In genomic region chr1:178335860-178336261, GRCm38 (mm10) we compare ENCODE assay signal across 8 mouse cellular contexts. TPM values are rescaled to one million over a fixed set of nuclear protein-coding genes. Genes with fewer than 3 reads are reported as not detected.
DNase-seq lines count a peak whose midpoint lies in the region; ATAC-seq and TF ChIP-seq lines count a peak whose summit lies in the region.

No protein-coding gene starts in this region.

- H3K4me1 ChIP-seq in liver, adult 2 months (ENCODE audit: control insufficient read depth, insufficient read depth, low read length), result peaks cover 21% of the 10 kb centered on the region
- H3K4me1 ChIP-seq in forebrain, postnatal 0 days (ENCODE audit: insufficient read depth), result peaks cover 19% of the 10 kb centered on the region
- H3K4me1 ChIP-seq in lung, embryonic 15.5 days, result peaks cover 17% of the 10 kb centered on the region

- peak overlapping the region; percentile 90 for H3K9ac ChIP-seq in liver, adult 2 months (ENCODE audit: low read depth, low read length)
- peak overlapping the region; percentile 100 for H3K9ac ChIP-seq in forebrain, postnatal 0 days
- H3K9ac ChIP-seq in lung, embryonic 15.5 days, result peak overlapping the region; percentile 100

- ATAC-seq in activated CD4-positive, CD25-positive, alpha-beta regulatory T cell, adult 4 months, result peak; percentile 10
- ATAC-seq in forebrain, postnatal 0 days, result no peak
- no peak for ATAC-seq in lung, embryonic 15.5 days (ENCODE audit: borderline replicate concordance, extremely low read depth, low FRiP score, low TSS enrichment)

- peaks cover 13% of the 10 kb centered on the region for H3K79me2 ChIP-seq in liver, adult 2 months (ENCODE audit: control insufficient read depth, insufficient read depth, low read length)

- no peaks in the 10 kb centered on the region for H3K27me3 ChIP-seq in liver, adult 2 months (ENCODE audit: control insufficient read depth, insufficient read depth, low read length)
- no peaks in the 10 kb centered on the region for H3K27me3 ChIP-seq in forebrain, postnatal 0 days (ENCODE audit: insufficient read depth, low read length)
- H3K27me3 ChIP-seq in lung, embryonic 15.5 days, result no peaks in the 10 kb centered on the region

- H3K27ac ChIP-seq in liver, adult 2 months (replicated peaks; ENCODE audit: insufficient read depth, low read depth, low read length), result peak overlapping the region; percentile 82
- H3K27ac ChIP-seq in forebrain, postnatal 0 days (ENCODE audit: low read depth, low read length), result peak overlapping the region; percentile 100; the same call in 1 of the 2 replicates
- peak overlapping the region; percentile 100 for H3K27ac ChIP-seq in lung, embryonic 15.5 days

- no peak for DNase-seq in liver, adult 2 months (ENCODE audit: extremely low read depth, low read depth, low spot score)
- no peak for DNase-seq in liver
- no peak for DNase-seq in forebrain, postnatal 0 days
- peak; percentile 46 for DNase-seq in thymus, postnatal 0 days (ENCODE audit: low spot score)
- no peak for DNase-seq in urinary bladder, postnatal 10 days (ENCODE audit: low spot score)
- no peak for DNase-seq in left cerebral cortex, adult 8-10 months (ENCODE audit: low spot score in 2 of 2)

- no peak for TF ChIP-seq POLR2A in liver, adult 2 months (IDR thresholded peaks at IDR 0.05; ENCODE audit: extremely low read depth, insufficient read depth, low read length)

- TF ChIP-seq CTCF in liver, adult 2 months (IDR thresholded peaks at IDR 0.05; ENCODE audit: low read depth, low read length), result no peak
- no peak for TF ChIP-seq CTCF in forebrain, postnatal 0 days (IDR thresholded peaks at IDR 0.05; ENCODE audit: low read depth)

- H3K9me3 ChIP-seq in forebrain, postnatal 0 days (ENCODE audit: low read length), result no peaks in the 10 kb centered on the region
- H3K9me3 ChIP-seq in lung, embryonic 15.5 days, result no peaks in the 10 kb centered on the region

- H3K4me2 ChIP-seq in forebrain, postnatal 0 days (ENCODE audit: low read depth), result peak overlapping the region; percentile 56
- peak overlapping the region; percentile 73 for H3K4me2 ChIP-seq in lung, embryonic 15.5 days

- under 1% methylated on average over 16 of the region's 16 CpGs for WGBS in liver, adult 2 months
- WGBS in forebrain, postnatal 0 days, result under 1% methylated on average over 16 of the region's 16 CpGs
- under 1% methylated on average over 16 of the region's 16 CpGs for WGBS in lung, embryonic 15.5 days

- peak overlapping the region; percentile 91 for H3K4me3 ChIP-seq in liver, adult 2 months (ENCODE audit: insufficient read depth, low read depth, low read length)
- peak overlapping the region; percentile 100 for H3K4me3 ChIP-seq in forebrain, postnatal 0 days (ENCODE audit: low read depth, low read length)
- peak overlapping the region; percentile 93 for H3K4me3 ChIP-seq in lung, embryonic 15.5 days

- peaks cover 39% of the 10 kb centered on the region for H3K36me3 ChIP-seq in liver, adult 2 months (ENCODE audit: control insufficient read depth, insufficient read depth, low read length)
- peaks cover 29% of the 10 kb centered on the region for H3K36me3 ChIP-seq in forebrain, postnatal 0 days (ENCODE audit: insufficient read depth)
- H3K36me3 ChIP-seq in lung, embryonic 15.5 days, result peaks cover 36% of the 10 kb centered on the region

RNA-seq across cellular contexts. Expression of gene Hnrnpu, which starts 1.7 kb away (rescaled TPM):
- total RNA-seq in liver, adult 2 months (2014; rRNA removed), result 137 and 162 TPM in 2 replicates
- polyA plus RNA-seq in liver, adult 2 months (2012; rRNA removed), result 32.6 and 33.0 TPM in 2 replicates
- 100 to 1,000 TPM in 1 of 2 experiments, 10 to 100 TPM in 1; 91.3 to 137 TPM for polyA plus RNA-seq in activated CD4-positive, CD25-positive, alpha-beta regulatory T cell, adult 4 months (2017; shearing (Covaris generic))
- total RNA-seq in forebrain, postnatal 0 days (2014; rRNA removed), result 245 and 299 TPM in 2 replicates
- 187 and 229 TPM in 2 replicates for polyA plus RNA-seq in forebrain, postnatal 0 days (2015; fragmentation: Nextera tagmentation; extraction: Ambion mirVana)
- polyA plus RNA-seq in lung, embryonic 15.5 days (2015; fragmentation: Nextera tagmentation; extraction: Ambion mirVana), result 411 and 443 TPM in 2 replicates
- 398 and 450 TPM in 2 replicates for polyA plus RNA-seq in thymus, postnatal 0 days (2015; fragmentation: Nextera tagmentation; extraction: Ambion mirVana)
- total RNA-seq in left cerebral cortex, adult 8-10 months (2022), result 100 to 1,000 TPM; 359 to 418 (median 395) TPM

RNA-seq across cellular contexts. Expression of gene Cox20, which starts 16.9 kb away (rescaled TPM):
- 25.2 and 29.3 TPM in 2 replicates for total RNA-seq in liver, adult 2 months (2014; rRNA removed)
- polyA plus RNA-seq in liver, adult 2 months (2012; rRNA removed), result 12.8 and 19.6 TPM in 2 replicates
- polyA plus RNA-seq in activated CD4-positive, CD25-positive, alpha-beta regulatory T cell, adult 4 months (2017; shearing (Covaris generic)), result 100 to 1,000 TPM; 176 to 202 TPM
- 46.3 and 54.9 TPM in 2 replicates for total RNA-seq in forebrain, postnatal 0 days (2014; rRNA removed)
- 111 and 144 TPM in 2 replicates for polyA plus RNA-seq in forebrain, postnatal 0 days (2015; fragmentation: Nextera tagmentation; extraction: Ambion mirVana)
- polyA plus RNA-seq in lung, embryonic 15.5 days (2015; fragmentation: Nextera tagmentation; extraction: Ambion mirVana), result 124 TPM in 2 replicates
- 195 and 218 TPM in 2 replicates for polyA plus RNA-seq in thymus, postnatal 0 days (2015; fragmentation: Nextera tagmentation; extraction: Ambion mirVana)
- 10 to 100 TPM; 22.5 to 37.3 (median 28.5) TPM for total RNA-seq in left cerebral cortex, adult 8-10 months (2022)
